Mouse (Mus musculus): ENCODE data around the gene Apobec1.

DNA sequence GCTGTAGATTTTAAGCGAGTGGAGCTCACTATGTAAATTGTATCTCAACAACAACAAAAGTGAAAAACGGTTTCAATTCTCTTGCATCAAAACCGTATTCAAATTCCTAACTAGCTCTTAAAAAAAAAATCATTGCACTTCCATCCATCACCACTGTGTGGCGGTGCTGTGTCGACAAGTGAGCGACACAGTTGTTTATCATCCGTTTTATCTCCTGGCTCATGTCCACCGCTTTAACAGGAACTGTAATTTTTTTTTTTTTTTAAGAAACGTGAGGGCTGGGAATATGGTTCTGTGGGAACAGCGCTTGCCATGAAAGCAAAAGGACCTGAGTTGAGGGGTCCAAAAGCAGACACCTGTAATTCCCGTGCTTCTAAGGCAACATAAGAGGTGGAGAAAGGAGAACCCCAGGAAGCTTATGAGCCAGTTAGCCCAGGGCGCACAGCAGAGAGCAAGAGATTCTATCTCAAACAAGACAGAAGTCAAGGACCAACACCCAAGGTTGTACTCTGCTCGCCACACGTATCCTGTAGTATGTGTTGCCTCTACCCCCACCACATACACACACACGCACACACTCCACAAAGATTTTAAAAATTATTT is 45.2 kb downstream of the Apobec1 start:
- TF ChIP-seq CTCF (IDR thresholded peaks at IDR 0.05; ENCODE audit: insufficient read depth, low read depth, low read length) (no peak), POLR2A (IDR thresholded peaks at IDR 0.05; ENCODE audit: insufficient read depth, low read depth, low read length) (no peak)
